Mouse (Mus musculus) gastrocnemius, postnatal 25 days (tissue): ENCODE data around the gene Arhgap24. TPM values are rescaled to one million over a fixed set of nuclear protein-coding genes. Genes with fewer than 3 reads are reported as not detected.
"Not testable (repeated sequence)": the region's sequence is repeated elsewhere in the genome, so short reads cannot be mapped to it uniquely, and the experiment has no call there.

ENCODE experiments used
- DNase-seq: peaks from one replicate; pipeline ENCODE4 v3.0.0; 2022
- total RNA-seq, 2 experiments: library from RNA; stranded (reverse); gene quantifications; 1 replicate in 1 of 2; 2 replicates in 1 of 2; pipeline ENCODE4 v1.2.3; 2021

The Arhgap24 gene
- total RNA-seq, 2 experiments from 2014 or later = 14.1 to 23.8 TPM

GRCm38 (mm10) chr5:102889163-102889488 lies 407.9 kb downstream of the Arhgap24 start:
- no peak for DNase-seq

GRCm38 (mm10) chr5:102892226-102892625 lies 411.0 kb downstream of the Arhgap24 start:
- DNase-seq = no peak

- no peak for DNase-seq
Observed at GRCm38 (mm10) chr5:102898301-102898700, 417.1 kb downstream of the Arhgap24 start.

- DNase-seq = no peak
Observed at GRCm38 (mm10) chr5:102899680-102900215, 418.6 kb downstream of the Arhgap24 start.

GRCm38 (mm10) chr5:102901176-102901575 lies 420.0 kb downstream of the Arhgap24 start:
- DNase-seq = no peak

- no peak for DNase-seq
Observed at GRCm38 (mm10) chr5:102903487-102903886, 422.3 kb downstream of the Arhgap24 start.

GRCm38 (mm10) chr5:102904066-102904465 lies 422.9 kb downstream of the Arhgap24 start:
- DNase-seq = no peak

- no peak for DNase-seq
Observed at GRCm38 (mm10) chr5:102905441-102906211, 424.4 kb downstream of the Arhgap24 start.

GRCm38 (mm10) chr5:102920199-102920598 lies 439.0 kb downstream of the Arhgap24 start:
- DNase-seq = no peak

- DNase-seq = no peak
Observed at GRCm38 (mm10) chr5:102926786-102927185, 445.6 kb downstream of the Arhgap24 start.

- no peak for DNase-seq
Observed at GRCm38 (mm10) chr5:102930161-102930560, 449.0 kb downstream of the Arhgap24 start.

GRCm38 (mm10) chr5:102943864-102944630 lies 462.9 kb downstream of the Arhgap24 start:
- DNase-seq = not testable (repeated sequence)

- no peak for DNase-seq
Observed at GRCm38 (mm10) chr5:102946625-102947024, 465.4 kb downstream of the Arhgap24 start.

GRCm38 (mm10) chr5:102947061-102947711 lies 466.0 kb downstream of the Arhgap24 start:
- DNase-seq = no peak
